Mouse (Mus musculus) lung, adult 18-20 months (tissue): ENCODE results near the gene Madcam1.

ENCODE experiments used
- DNase-seq, 2 experiments: peaks; one replicate each; pipeline ENCODE4 v3.0.0; 2022; ENCODE audit warnings: mixed read lengths in 2 of 2

Madcam1 gene

GRCm38 (mm10) chr10:79668771-79669575, 4.6 kb downstream of the Madcam1 start, which contains the start of gene Tpgs1:
Gene Tpgs1, plus strand, starts transcription at chr10:79669369.
- peak; percentile 86 to 89 for DNase-seq

GRCm38 (mm10) chr10:79669576-79670057, 5.3 kb downstream of the Madcam1 start:
- DNase-seq, result peak; percentile 68 to 70

GRCm38 (mm10) chr10:79670071-79670888, 5.9 kb downstream of the Madcam1 start:
- no peak for DNase-seq

- DNase-seq, result no peak
Measured at GRCm38 (mm10) chr10:79671396-79672087, 7.2 kb downstream of the Madcam1 start.

- DNase-seq, result no peak
Measured at GRCm38 (mm10) chr10:79672088-79672455, 7.7 kb downstream of the Madcam1 start.

- DNase-seq, result no peak
Measured at GRCm38 (mm10) chr10:79673054-79673453, 8.7 kb downstream of the Madcam1 start.

- no peak for DNase-seq
Measured at GRCm38 (mm10) chr10:79675346-79676035, 11.1 kb downstream of the Madcam1 start.

- peak in 1 of 2 experiments; percentile 33 for DNase-seq
Measured at GRCm38 (mm10) chr10:79680606-79681495, 16.5 kb downstream of the Madcam1 start.

- DNase-seq, result peak; percentile 99 to 100
Measured at GRCm38 (mm10) chr10:79681591-79682245, 17.4 kb downstream of the Madcam1 start, which contains the start of gene Cdc34. Gene Cdc34, plus strand, starts transcription at chr10:79682195.

- DNase-seq, result no peak
Measured at GRCm38 (mm10) chr10:79682551-79682915, 18.2 kb downstream of the Madcam1 start.

GRCm38 (mm10) chr10:79682916-79683582, 18.7 kb downstream of the Madcam1 start:
- peak; percentile 53 to 65 for DNase-seq

- DNase-seq, result no peak
Measured at GRCm38 (mm10) chr10:79683726-79684640, 19.6 kb downstream of the Madcam1 start.

GRCm38 (mm10) chr10:79684770-79685600, 20.6 kb downstream of the Madcam1 start:
- DNase-seq, result no peak

- no peak for DNase-seq
Measured at GRCm38 (mm10) chr10:79686219-79686618, 21.9 kb downstream of the Madcam1 start.

- no peak for DNase-seq
Measured at GRCm38 (mm10) chr10:79686691-79687090, 22.3 kb downstream of the Madcam1 start.

- DNase-seq, result no peak
Measured at GRCm38 (mm10) chr10:79687513-79687912, 23.2 kb downstream of the Madcam1 start.

GRCm38 (mm10) chr10:79688720-79689119, 24.4 kb downstream of the Madcam1 start, which contains the start of gene Gzmm:
Gene Gzmm, plus strand, starts transcription at chr10:79689020.
- DNase-seq, result no peak

GRCm38 (mm10) chr10:79689178-79689577, 24.8 kb downstream of the Madcam1 start:
- no peak for DNase-seq
